Mouse (Mus musculus): Measurements from ENCODE around the gene Rest. TPM values are rescaled to one million over a fixed set of nuclear protein-coding genes. Genes with fewer than 3 reads are reported as not detected.
"Not testable (repeated sequence)": the region's sequence is repeated elsewhere in the genome, so short reads cannot be mapped to it uniquely, and the experiment has no call there.

Rest gene
- polyA plus RNA-seq (2014; fragmentation: Nextera tagmentation; extraction: Ambion mirVana), result 28.9 and 29.0 TPM in 2 replicates

DNA sequence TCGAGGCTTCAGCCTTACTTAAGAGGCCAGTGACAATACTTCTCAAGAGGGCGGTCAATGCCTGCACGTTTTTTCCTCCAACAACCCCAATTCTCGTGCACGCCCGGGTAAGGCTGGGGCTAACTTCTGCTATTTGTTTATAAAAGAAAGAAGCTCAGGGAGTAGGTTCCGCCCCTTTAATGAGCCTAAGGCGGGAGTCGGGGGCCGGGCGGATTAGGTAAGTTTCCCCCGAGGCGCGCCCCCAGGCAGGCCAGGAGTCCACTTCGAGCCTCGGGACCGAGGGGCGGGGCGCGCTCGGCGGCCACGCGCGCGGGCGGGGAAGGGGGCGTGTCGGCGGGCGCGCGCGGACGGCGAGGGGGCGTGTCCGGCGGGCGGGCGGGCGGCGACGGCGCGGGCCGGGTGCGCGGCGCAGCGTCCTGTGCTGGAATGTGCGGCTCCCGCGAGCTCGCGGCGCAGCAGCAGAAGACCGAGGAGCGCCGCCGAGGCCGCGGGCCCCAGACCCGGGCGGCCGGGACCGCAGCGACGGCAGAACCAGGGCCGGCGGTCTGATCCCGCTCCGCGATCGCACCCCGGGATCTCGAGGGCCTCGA, at the start of gene Rest:
Gene Rest (plus strand): TSS at position 411 of the 590 bp plus-strand sequence.
- H3K27me3 ChIP-seq (ENCODE audit: control insufficient read depth, insufficient read depth, low read length), result no peaks in the 10 kb centered on the region
- H3K9me3 ChIP-seq (replicated peaks; ENCODE audit: control insufficient read depth, low read length), result no peaks in the 10 kb centered on the region
- 0 out of 2 replicates have a peak, but pooled peaks cover 5% of the 10 kb centered on the region for H3K4me1 ChIP-seq (ENCODE audit: control insufficient read depth, insufficient read depth, low read length)
- H3K9ac ChIP-seq (ENCODE audit: low read depth, low read length), result peak within 1 kb of the TSS; percentile 93
- H3K27ac ChIP-seq (ENCODE audit: low read depth, low read length), result peak within 1 kb of the TSS; percentile 98
- 1% methylated on average over 56 of the region's 78 CpGs for WGBS (ENCODE audit: insufficient replicate concordance)
- peaks cover 16% of the 10 kb centered on the region for H3K36me3 ChIP-seq (ENCODE audit: control insufficient read depth, insufficient read depth, low read length)
- peak; percentile 83 for ATAC-seq (replicated peaks; ENCODE audit: insufficient number of reproducible peaks, low FRiP score, low TSS enrichment)
- peak within 1 kb of the TSS; percentile 69 for H3K4me2 ChIP-seq
- peak within 1 kb of the TSS; percentile 96 for H3K4me3 ChIP-seq (ENCODE audit: low read depth, low read length)

- Histone ChIP-seq H3K4me3 (ENCODE audit: low read depth, low read length) (0 out of 2 replicates have a peak overlapping the region, but pooled peaks have one; percentile 10), H3K4me2 (peak overlapping the region; percentile 39), H3K9ac (ENCODE audit: low read depth, low read length) (no peak overlapping the region), H3K9me3 (replicated peaks; ENCODE audit: control insufficient read depth, low read length) (no peaks in the 10 kb centered on the region), H3K27me3 (ENCODE audit: control insufficient read depth, insufficient read depth, low read length) (peaks cover 2% of the 10 kb centered on the region; the same call in 1 of the 2 replicates), H3K36me3 (ENCODE audit: control insufficient read depth, insufficient read depth, low read length) (no peaks in the 10 kb centered on the region), H3K27ac (ENCODE audit: low read depth, low read length) (no peak overlapping the region), H3K4me1 (ENCODE audit: control insufficient read depth, insufficient read depth, low read length) (no peaks in the 10 kb centered on the region)
- no peak for ATAC-seq (replicated peaks; ENCODE audit: insufficient number of reproducible peaks, low FRiP score, low TSS enrichment)
- WGBS (ENCODE audit: insufficient replicate concordance), result 14% methylated on average over 9 of the region's 9 CpGs
Observed at GRCm38 (mm10) chr5:77217211-77217610, 48.1 kb upstream of the Rest start.

DNA sequence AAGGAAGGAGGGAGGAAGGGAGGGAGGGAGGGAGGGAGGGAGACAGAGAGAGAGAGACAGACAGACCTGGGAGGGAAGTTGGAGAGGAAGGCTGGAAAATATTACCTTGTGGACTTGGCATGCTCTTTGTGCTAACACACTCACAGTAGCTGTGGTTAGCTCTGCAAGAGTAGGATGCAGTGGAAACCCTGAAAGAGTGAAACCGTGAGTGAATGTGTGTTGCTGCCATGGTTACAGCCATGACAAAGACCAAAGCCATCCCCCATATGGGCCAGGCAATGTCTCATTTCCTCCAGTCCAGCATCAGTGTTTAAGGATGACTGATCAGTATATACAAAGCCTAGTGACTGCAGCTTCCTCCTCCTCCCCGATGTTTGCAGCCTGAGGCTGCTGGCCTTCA, 47.6 kb upstream of the Rest start:
- Histone ChIP-seq H3K36me3 (ENCODE audit: control insufficient read depth, insufficient read depth, low read length) (no peaks in the 10 kb centered on the region), H3K27me3 (ENCODE audit: control insufficient read depth, insufficient read depth, low read length) (peaks cover 2% of the 10 kb centered on the region; the same call in 1 of the 2 replicates), H3K4me3 (ENCODE audit: low read depth, low read length) (no peak overlapping the region), H3K9ac (ENCODE audit: low read depth, low read length) (no peak overlapping the region), H3K27ac (ENCODE audit: low read depth, low read length) (no peak overlapping the region), H3K4me2 (peak overlapping the region; percentile 39; the same call in 1 of the 2 replicates), H3K9me3 (replicated peaks; ENCODE audit: control insufficient read depth, low read length) (no peaks in the 10 kb centered on the region), H3K4me1 (ENCODE audit: control insufficient read depth, insufficient read depth, low read length) (no peaks in the 10 kb centered on the region)
- no peak; the same call in 1 of the 2 replicates for ATAC-seq (replicated peaks; ENCODE audit: insufficient number of reproducible peaks, low FRiP score, low TSS enrichment)
- 17% methylated on average over 2 of the region's 2 CpGs for WGBS (ENCODE audit: insufficient replicate concordance)

DNA sequence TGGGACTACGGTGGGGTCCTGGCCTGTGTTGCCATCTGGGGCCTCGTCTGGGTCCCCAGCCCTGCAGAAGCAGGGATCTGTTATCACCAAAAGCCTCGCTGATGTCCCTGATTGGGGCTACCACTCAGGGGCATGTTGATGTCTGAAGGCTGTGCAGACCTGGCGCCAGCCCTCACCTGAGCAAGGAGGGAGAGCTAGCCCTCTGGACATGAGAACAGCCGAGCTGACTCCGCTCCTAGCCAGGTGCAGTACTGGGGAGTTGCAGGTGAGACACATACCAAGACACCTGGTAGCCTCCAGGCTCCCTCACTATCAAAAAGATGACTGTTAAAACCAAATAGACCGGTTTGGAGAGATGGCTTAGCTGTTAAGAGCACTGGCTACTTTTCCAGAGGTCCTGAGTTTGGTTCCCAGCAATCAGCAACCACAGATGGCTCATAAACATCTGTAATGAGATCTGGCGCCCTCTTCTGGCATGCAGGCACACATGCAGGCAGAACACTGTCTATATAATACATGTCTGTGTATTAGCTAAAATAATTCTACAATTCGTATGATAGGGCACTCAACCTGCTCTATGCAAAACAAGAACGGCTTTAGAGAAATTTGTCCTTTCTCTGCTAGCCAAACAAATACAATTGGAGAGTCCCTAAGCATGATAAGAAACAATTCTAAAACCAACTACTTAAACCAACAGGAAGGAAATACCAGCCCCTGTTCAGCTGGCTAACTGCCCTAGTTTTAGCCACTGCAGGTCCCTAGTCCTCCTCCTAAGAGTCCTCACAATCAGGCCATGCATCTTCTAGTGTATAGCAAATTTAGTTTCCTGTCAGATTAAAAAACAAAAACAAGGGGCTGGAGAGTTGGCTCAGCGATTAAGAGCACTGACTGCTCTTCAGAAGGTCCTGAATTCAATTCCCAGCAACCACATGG, 42.0 kb upstream of the Rest start:
- no peaks in the 10 kb centered on the region for H3K9me3 ChIP-seq (replicated peaks; ENCODE audit: control insufficient read depth, low read length)
- H3K4me2 ChIP-seq, result no peak overlapping the region
- no peak overlapping the region for H3K27ac ChIP-seq (ENCODE audit: low read depth, low read length)
- no peak for ATAC-seq (replicated peaks; ENCODE audit: insufficient number of reproducible peaks, low FRiP score, low TSS enrichment)
- no peaks in the 10 kb centered on the region for H3K27me3 ChIP-seq (ENCODE audit: control insufficient read depth, insufficient read depth, low read length)
- H3K36me3 ChIP-seq (ENCODE audit: control insufficient read depth, insufficient read depth, low read length), result no peaks in the 10 kb centered on the region
- H3K4me1 ChIP-seq (ENCODE audit: control insufficient read depth, insufficient read depth, low read length), result no peaks in the 10 kb centered on the region
- WGBS (ENCODE audit: insufficient replicate concordance), result 64% methylated on average over 11 of the region's 11 CpGs
- H3K9ac ChIP-seq (ENCODE audit: low read depth, low read length), result no peak overlapping the region
- no peak overlapping the region for H3K4me3 ChIP-seq (ENCODE audit: low read depth, low read length)

- Histone ChIP-seq H3K4me1 (ENCODE audit: control insufficient read depth, insufficient read depth, low read length) (no peaks in the 10 kb centered on the region), H3K4me2 (no peak overlapping the region), H3K9me3 (replicated peaks; ENCODE audit: control insufficient read depth, low read length) (no peaks in the 10 kb centered on the region), H3K36me3 (ENCODE audit: control insufficient read depth, insufficient read depth, low read length) (no peaks in the 10 kb centered on the region), H3K27ac (ENCODE audit: low read depth, low read length) (no peak overlapping the region), H3K4me3 (ENCODE audit: low read depth, low read length) (no peak overlapping the region), H3K9ac (ENCODE audit: low read depth, low read length) (no peak overlapping the region), H3K27me3 (ENCODE audit: control insufficient read depth, insufficient read depth, low read length) (no peaks in the 10 kb centered on the region)
- no peak for ATAC-seq (replicated peaks; ENCODE audit: insufficient number of reproducible peaks, low FRiP score, low TSS enrichment)
- WGBS (ENCODE audit: insufficient replicate concordance), result 36% methylated on average over 1 of the region's 1 CpGs
Observed at GRCm38 (mm10) chr5:77228986-77229385, 36.3 kb upstream of the Rest start.

- H3K27ac ChIP-seq (ENCODE audit: low read depth, low read length); H3K4me1 ChIP-seq (ENCODE audit: control insufficient read depth, insufficient read depth, low read length); H3K36me3 ChIP-seq (ENCODE audit: control insufficient read depth, insufficient read depth, low read length); H3K9ac ChIP-seq (ENCODE audit: low read depth, low read length); H3K9me3 ChIP-seq (replicated peaks; ENCODE audit: control insufficient read depth, low read length); H3K27me3 ChIP-seq (ENCODE audit: control insufficient read depth, insufficient read depth, low read length); H3K4me2 ChIP-seq; ATAC-seq (replicated peaks; ENCODE audit: insufficient number of reproducible peaks, low FRiP score, low TSS enrichment); H3K4me3 ChIP-seq (ENCODE audit: low read depth, low read length): not testable (repeated sequence)
- WGBS (ENCODE audit: insufficient replicate concordance), result 90% methylated on average over 4 of the region's 4 CpGs
Observed at GRCm38 (mm10) chr5:77231863-77232262, 33.4 kb upstream of the Rest start.

DNA sequence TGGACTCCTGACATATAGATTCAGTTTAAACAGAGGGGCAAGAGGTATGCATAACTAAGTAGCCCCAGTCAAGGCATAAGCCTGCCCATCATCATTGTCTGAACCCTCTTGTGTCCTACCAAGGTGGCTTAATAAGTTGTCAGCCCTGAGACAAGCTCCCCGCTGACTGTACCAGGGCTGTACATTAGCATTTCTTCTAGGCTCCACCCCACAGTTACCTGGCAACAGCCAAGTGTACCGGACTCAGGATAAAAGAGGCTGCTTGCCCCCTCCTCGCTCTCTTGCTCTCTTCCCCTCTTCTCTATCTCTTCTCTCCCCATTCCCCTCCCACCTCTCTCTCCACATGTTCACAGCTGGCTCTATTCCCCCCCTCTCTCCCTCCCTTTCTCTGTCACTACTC, 30.4 kb upstream of the Rest start:
- no peak overlapping the region for H3K27ac ChIP-seq (ENCODE audit: low read depth, low read length)
- H3K4me2 ChIP-seq, result no peak overlapping the region
- no peaks in the 10 kb centered on the region for H3K27me3 ChIP-seq (ENCODE audit: control insufficient read depth, insufficient read depth, low read length)
- no peak for ATAC-seq (replicated peaks; ENCODE audit: insufficient number of reproducible peaks, low FRiP score, low TSS enrichment)
- H3K36me3 ChIP-seq (ENCODE audit: control insufficient read depth, insufficient read depth, low read length), result no peaks in the 10 kb centered on the region
- no peak overlapping the region for H3K4me3 ChIP-seq (ENCODE audit: low read depth, low read length)
- 35% methylated on average over 3 of the region's 3 CpGs for WGBS (ENCODE audit: insufficient replicate concordance)
- no peaks in the 10 kb centered on the region for H3K4me1 ChIP-seq (ENCODE audit: control insufficient read depth, insufficient read depth, low read length)
- no peaks in the 10 kb centered on the region for H3K9me3 ChIP-seq (replicated peaks; ENCODE audit: control insufficient read depth, low read length)
- H3K9ac ChIP-seq (ENCODE audit: low read depth, low read length), result no peak overlapping the region

GRCm38 (mm10) chr5:77237104-77237503, 28.2 kb upstream of the Rest start:
- H3K36me3 ChIP-seq (ENCODE audit: control insufficient read depth, insufficient read depth, low read length), result no peaks in the 10 kb centered on the region
- H3K4me3 ChIP-seq (ENCODE audit: low read depth, low read length), result no peak overlapping the region
- 48% methylated on average over 2 of the region's 2 CpGs for WGBS (ENCODE audit: insufficient replicate concordance)
- ATAC-seq (replicated peaks; ENCODE audit: insufficient number of reproducible peaks, low FRiP score, low TSS enrichment), result no peak
- no peak overlapping the region for H3K4me2 ChIP-seq
- H3K27me3 ChIP-seq (ENCODE audit: control insufficient read depth, insufficient read depth, low read length), result no peaks in the 10 kb centered on the region
- H3K9me3 ChIP-seq (replicated peaks; ENCODE audit: control insufficient read depth, low read length), result no peaks in the 10 kb centered on the region
- no peak overlapping the region for H3K27ac ChIP-seq (ENCODE audit: low read depth, low read length)
- no peak overlapping the region for H3K9ac ChIP-seq (ENCODE audit: low read depth, low read length)
- no peaks in the 10 kb centered on the region for H3K4me1 ChIP-seq (ENCODE audit: control insufficient read depth, insufficient read depth, low read length)

Data from heart, embryonic 11.5 days (tissue).